Mouse (Mus musculus): ENCODE measurements at regions not wholly inside any gene's neighbourhood (a gene's known extent, or its start where the extent isn't known, plus 50 kb on each side); places are given as distances from the start of the nearest gene placed in this dataset.

DNA sequence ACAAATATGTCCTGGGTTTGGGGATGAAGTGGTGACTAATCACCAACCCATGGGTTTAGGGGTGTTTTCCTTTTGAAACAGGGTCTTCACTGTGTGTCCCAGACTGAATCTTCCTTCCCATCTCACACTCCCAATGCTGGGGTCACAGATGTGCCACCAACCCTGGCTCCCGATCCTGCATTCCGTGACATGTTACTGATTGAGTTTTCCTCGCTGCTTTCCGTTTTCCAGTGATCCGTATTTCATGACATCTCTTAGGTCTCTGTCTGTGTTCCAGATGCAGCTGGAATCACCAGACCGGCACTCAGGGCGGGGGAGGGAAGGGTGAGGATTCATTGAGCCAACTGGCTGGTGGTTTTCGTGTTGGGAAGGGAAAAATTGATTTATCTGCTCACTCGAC lies 157.1 kb downstream of the Opa1 start:
- no peak for TF ChIP-seq CTCF (IDR thresholded peaks at IDR 0.05; ENCODE audit: low read depth)
- no peak for TF ChIP-seq EP300 (IDR thresholded peaks at IDR 0.05; ENCODE audit: low read depth)
